8 mouse cellular contexts compared by ENCODE assay signal in genomic region chr1:23920275-23920674, GRCm38 (mm10). TPM values are rescaled to one million over a fixed set of nuclear protein-coding genes. Genes with fewer than 3 reads are reported as not detected.
DNase-seq lines count a peak whose midpoint lies in the region; ATAC-seq lines count a peak whose summit lies in the region.

No protein-coding gene starts in this region.

- no peaks in the 10 kb centered on the region for H3K36me3 ChIP-seq in heart, embryonic 15.5 days

- no peak for ATAC-seq in heart, embryonic 15.5 days (replicated peaks; ENCODE audit: insufficient number of reproducible peaks, insufficient read depth, low FRiP score, low read depth)

- peak overlapping the region; percentile 82 for H3K4me2 ChIP-seq in heart, embryonic 15.5 days

- H3K9me3 ChIP-seq in heart, embryonic 15.5 days (replicated peaks) = no peaks in the 10 kb centered on the region

- H3K4me3 ChIP-seq in heart, embryonic 15.5 days = peak overlapping the region; percentile 13; the same call in 1 of the 2 replicates

- H3K4me1 ChIP-seq in heart, embryonic 15.5 days (replicated peaks) = peaks cover 25% of the 10 kb centered on the region

- H3K9ac ChIP-seq in heart, embryonic 15.5 days = no peak overlapping the region

- H3K27me3 ChIP-seq in heart, embryonic 15.5 days = no peaks in the 10 kb centered on the region

- WGBS in heart, embryonic 15.5 days = 15% methylated on average over 2 of the region's 2 CpGs

- peak; percentile 43 for DNase-seq in testis, postnatal 10 days (ENCODE audit: low spot score)
- no peak for DNase-seq in testis, postnatal 14 days (ENCODE audit: low spot score)
- DNase-seq in cerebellum, postnatal 25 days = peak; percentile 48 to 72
- DNase-seq in kidney, postnatal 36 days = peak; percentile 14 to 53
- DNase-seq in naive thymus-derived CD4-positive, alpha-beta T cell, adult 2 months (ENCODE audit: low read depth) = peak; percentile 27
- no peak for DNase-seq in urinary bladder, postnatal 25 days (ENCODE audit: low spot score)
- DNase-seq in ovary, adult 18-20 months (ENCODE audit: low spot score) = no peak

- no peak overlapping the region for H3K27ac ChIP-seq in heart, embryonic 15.5 days

RNA-seq across cellular contexts. Expression of gene Smap1, which starts 1.8 kb away (rescaled TPM):
- polyA plus RNA-seq in heart, embryonic 15.5 days (2015; fragmentation: Nextera tagmentation; extraction: Ambion mirVana) = 31.7 and 38.0 TPM in 2 replicates

Comparison
In these comparisons a context has a peak if more than half of its experiments do, and no peak if none do; other contexts are left out.
1. DNase-seq: peak in testis, postnatal 10 days (single experiment), cerebellum, postnatal 25 days (2 of 2), kidney, postnatal 36 days (2 of 2) and naive thymus-derived CD4-positive, alpha-beta T cell, adult 2 months (single experiment); none in testis, postnatal 14 days (single experiment), urinary bladder, postnatal 25 days (single experiment) and ovary, adult 18-20 months (single experiment).